Mouse (Mus musculus) cerebellum, adult 8-10 months (tissue): ENCODE data around the gene Spop.
"Not testable (repeated sequence)": the region's sequence is repeated elsewhere in the genome, so short reads cannot be mapped to it uniquely, and the experiment has no call there.

Experiments used
- DNase-seq: peaks from one replicate; pipeline ENCODE4 v3.0.0; 2022

Spop gene

DNA sequence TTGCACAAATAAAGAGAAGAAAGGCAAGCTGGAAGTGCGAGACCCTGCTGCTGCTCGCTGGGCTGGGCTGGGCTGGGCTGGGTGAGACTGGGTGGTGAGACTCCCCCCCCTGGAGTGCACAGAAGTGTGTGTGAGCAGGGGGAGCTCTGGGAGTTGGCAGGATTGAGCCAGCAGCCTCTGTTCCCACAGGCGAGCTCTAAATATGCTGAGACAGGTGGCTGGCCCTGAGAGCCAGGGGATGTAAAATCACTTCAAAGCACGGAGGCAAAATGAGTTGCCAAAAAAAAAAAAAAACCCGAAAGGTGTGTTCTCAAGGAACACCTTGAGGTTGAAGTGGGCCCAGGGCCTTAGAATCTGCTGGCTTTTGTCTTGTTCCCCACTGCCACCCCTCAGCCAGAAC, 22.1 kb upstream of the Spop start:
- DNase-seq = peak; percentile 64

- DNase-seq = peak; percentile 78
These were observed 21.6 kb upstream of the Spop start for GRCm38 (mm10) chr11:95392223-95392667.

GRCm38 (mm10) chr11:95392708-95393499, 21.0 kb upstream of the Spop start:
- DNase-seq = no peak

DNA sequence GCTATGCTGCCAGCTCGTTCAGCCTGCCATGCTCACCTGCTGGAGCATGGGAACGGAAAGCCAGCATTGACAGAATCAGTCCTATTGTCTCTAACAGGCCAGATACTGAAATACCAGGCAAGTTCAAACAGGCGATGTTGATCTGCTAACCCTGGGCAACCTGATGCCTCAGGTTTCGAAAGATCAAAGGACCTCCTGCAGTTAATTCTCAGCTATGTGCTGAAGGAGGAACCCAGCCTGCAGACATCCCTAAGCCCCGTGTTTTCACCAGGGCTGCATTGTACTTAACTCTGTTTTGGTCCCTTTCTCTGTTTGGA, 20.4 kb upstream of the Spop start:
- DNase-seq = no peak

DNA sequence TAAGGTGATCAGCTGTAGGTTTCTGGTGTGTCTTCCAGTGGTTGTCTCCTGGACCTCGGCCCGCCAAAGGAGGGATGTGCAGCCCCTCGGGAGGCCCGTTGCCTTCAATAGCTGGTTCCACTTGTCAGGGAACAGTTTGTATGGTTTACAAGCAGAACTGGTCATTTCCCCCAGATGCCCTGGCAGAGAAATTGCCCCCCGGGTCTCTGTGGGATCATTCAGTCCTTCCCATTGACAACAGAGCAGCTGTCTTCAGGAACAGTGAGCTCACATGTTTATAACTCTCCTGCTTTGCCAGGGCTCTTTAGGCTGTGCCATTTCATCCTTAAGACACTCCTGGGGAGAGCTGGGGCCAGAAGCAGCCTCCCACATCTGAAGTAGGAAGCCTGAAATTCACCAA, 19.8 kb upstream of the Spop start:
- no peak for DNase-seq

GRCm38 (mm10) chr11:95396548-95396947, 17.3 kb upstream of the Spop start:
- DNase-seq = peak; percentile 59

DNA sequence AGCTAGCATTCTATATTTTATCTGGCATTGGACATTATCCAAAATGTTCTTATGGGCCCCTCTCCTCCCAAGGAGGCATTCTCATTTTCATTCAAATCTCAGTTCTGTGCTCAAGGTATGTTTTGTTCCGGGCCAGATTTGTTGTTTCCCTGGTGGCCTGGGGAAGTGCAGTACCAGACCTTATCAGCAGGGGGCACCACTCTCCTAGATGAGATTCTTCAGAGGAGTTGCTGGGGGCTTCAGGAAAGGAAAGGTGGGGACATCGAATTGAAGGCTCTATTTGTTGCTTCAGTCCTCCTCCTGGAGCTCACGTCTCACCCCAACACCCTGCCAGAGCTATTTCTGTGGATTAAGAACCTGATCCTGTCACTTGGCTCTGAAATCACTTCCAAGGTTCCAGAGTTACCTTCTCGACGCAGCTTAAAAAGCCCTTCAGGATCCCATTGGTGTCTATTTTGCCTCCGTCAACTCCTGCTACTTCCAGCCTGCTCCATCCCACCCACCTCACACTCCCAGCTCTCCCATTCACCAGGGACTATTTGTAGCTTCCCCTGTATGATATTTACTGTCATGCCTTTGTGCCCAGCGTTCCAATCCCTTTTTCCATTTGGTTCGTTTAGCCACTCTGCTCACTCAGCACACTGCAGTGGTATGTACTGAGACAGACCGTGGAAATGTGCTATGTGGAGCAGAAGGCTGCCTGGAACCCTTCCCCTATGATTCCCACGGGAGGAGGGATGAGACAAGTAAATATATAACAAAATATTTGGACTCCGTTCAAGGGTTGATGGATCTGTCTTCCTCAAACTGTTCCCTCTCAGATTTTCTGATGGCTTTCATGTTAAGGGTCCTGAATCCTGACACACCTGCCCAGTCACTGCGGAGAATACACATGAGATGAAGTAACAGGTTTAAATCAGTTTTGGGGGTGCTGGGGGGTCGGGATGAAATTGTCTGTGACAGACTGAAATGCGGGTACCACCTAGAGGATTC, 15.7 kb upstream of the Spop start:
- peak; percentile 85 for DNase-seq

DNA sequence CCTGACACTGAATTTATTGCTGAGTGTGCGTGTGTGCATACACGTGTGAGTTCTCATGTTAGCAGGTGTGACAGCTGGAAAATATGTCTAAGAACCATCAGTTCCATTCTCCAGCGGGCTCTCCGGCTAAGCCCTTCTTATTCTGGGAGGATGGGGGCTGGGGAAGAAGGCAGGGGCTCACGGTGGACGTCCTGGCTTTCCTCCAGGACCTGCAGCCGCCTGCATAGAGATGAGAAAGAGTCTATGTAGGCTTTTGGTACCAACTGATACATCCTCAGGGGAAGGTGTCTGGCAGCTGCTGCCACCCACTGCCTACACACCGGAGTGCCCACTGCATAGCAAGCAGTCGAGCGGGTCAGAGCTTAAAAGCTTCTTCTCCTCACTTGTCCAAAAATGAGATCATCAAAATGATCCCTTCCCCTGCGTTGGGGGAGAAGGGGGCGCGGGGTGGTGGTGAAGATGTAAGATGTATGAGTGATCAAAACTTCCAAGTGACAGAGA, 14.3 kb upstream of the Spop start:
- DNase-seq = no peak

GRCm38 (mm10) chr11:95401568-95401967, 12.3 kb upstream of the Spop start:
- DNase-seq = no peak

- DNase-seq = peak; percentile 83
These were observed 11.7 kb upstream of the Spop start for GRCm38 (mm10) chr11:95402196-95402595.

GRCm38 (mm10) chr11:95402658-95403101, 11.2 kb upstream of the Spop start:
- no peak for DNase-seq

DNA sequence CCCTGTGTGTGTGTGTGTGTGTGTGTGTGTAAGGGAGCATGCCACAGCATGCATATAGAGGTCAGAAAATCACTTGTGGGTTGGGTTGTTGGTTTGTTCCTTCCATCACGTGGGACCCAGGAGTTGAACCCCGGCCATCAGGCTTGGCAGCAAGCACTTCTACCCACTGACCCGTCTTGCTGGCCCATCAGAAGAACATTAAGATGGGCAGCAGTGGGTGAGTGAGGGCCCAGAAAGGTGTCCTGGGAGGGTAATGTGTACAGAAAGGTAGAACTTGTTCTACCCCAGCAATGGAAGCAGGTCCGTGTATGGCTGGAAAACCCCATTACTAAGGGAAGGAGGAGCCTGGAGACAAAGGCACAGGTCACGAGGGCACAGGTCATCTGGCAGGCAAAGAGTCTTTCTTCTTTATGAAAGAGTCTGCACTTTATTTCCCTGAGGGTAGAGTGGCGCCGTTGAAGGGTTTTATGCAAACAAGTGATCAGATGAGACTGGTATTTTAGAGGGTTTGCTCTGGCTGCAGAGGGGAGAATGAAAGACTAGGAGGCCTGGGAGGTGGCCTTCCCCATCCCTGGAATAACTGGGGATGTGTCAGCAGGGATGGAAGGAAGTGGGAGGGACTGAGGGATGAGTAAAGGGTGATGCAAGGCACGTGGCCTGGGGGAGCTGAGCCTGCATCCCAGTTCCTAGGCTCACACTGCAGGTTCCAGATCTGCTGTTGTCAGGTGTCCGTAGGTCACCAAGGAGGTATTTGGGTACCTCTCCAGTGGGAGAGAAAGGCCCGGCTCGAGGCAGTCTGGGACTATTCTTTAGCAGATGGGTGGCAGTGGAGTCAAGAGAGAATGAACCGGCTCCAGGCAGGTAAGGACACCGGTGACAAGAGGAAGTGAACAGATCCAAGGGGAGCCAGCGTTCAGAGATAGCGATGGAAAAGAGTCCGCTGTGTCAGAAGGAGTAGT, 10.2 kb upstream of the Spop start:
- DNase-seq = no peak

GRCm38 (mm10) chr11:95405771-95406170, 8.1 kb upstream of the Spop start:
- no peak for DNase-seq

- DNase-seq = not testable (repeated sequence)
These were observed 7.5 kb upstream of the Spop start for GRCm38 (mm10) chr11:95406398-95406797.

DNA sequence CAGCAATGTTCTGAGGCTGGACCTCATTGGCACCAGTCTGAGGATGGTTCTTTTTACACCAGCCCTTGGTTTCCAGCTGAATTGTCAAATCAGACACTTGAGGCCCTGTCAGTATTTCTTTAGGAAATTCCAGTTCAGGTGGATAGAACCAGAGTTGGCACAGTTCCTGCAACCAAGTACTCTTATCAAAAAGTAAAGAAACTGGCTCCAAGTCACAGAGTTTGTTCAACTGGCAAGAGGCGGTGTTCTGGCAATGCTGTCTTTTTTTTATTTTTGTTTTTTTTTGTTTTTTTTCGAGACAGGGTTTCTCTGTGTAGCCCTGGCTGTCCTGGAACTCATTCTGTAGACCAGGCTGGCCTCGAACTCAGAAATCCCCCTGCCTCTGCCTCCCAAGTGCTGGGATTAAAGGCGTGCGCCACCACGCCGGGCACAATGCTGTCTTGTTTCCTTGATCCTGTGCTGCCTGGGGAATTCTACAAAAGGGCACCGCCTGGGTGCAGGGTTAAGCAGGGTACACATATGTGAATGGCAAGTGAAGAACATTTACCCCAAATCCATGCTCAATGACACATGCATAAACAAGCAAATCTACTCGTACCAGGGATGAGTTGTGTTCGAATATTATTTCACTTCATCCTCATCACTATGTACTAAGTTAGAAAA, 4.3 kb upstream of the Spop start:
- no peak for DNase-seq

GRCm38 (mm10) chr11:95411453-95412013, 2.3 kb upstream of the Spop start:
- DNase-seq = no peak

DNA sequence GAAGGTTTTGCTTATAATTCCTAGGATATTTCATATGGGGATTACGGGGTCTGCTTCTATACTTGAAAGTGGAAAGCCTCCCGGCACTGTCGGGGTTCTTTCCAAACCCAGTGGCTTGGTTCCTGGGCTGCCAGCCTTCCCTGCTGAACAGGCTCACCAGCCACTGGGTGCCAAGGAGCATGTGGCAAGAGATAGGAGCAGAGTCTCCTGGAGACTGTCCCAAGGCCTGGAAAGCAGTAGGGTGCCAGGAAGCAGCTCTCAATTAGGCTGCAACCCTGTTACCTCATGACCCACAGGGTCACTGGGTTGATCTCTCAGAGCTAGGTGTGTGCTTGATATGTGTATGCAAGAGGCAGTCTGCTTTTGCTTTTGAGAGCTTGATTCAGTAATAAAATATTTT, 1.3 kb upstream of the Spop start:
- DNase-seq = no peak

- DNase-seq = peak; percentile 95
These were observed 769 bp downstream of the Spop start for GRCm38 (mm10) chr11:95414536-95415161.

- DNase-seq = no peak
These were observed 2.1 kb downstream of the Spop start for GRCm38 (mm10) chr11:95415931-95416330.

DNA sequence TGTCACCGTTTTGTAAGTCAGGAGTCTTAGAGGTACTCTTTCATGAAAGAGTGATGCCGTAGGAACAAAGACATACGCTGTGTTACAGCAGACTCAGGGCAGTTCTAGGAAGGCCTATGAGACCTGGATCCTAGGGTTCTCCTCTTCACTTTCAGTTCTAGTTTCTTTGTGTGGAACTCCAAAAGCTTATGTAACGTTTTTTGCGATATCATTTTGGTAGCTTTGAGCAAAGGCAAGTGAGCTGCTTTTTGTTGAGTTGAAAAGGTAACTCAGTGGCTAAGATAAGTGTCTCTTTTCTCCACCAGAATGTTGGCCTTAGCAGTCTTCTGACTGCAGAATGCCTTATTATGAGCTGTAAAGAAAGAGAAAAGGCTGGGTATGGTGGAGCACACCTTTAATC, 3.5 kb downstream of the Spop start:
- DNase-seq = no peak

DNA sequence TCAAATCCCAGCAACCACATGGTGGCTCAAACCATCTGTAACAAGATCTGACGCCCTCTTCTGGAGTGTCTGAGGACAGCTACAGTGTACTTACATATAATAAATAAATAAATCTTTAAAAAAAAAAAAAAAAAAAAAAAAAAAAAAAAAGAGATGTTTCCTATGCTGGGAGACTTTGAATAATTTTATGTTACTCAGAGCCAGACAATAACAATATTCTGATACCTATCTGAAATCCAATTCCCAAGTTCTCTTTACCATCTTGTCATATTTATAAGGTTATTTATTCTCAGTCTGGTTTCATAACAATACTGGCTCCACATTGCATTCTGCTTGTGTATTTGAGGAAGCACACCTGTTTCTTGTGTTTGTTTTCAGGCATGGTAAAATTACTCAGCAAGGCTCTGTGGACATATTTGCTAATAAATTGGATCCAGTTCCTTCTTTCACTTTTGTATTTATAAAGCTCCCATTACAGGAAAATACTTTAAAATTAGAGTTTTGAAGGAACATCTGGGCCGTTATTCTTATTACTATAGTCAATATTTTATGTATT, 7.1 kb downstream of the Spop start:
- no peak for DNase-seq
